Mouse (Mus musculus): ENCODE data around the gene Atp7a. TPM values are rescaled to one million over a fixed set of nuclear protein-coding genes. Genes with fewer than 3 reads are reported as not detected.
A peak's percentile ranks its signal among the peaks of the same experiment; 100 is the strongest.

Atp7a gene
- total RNA-seq, 1 experiment: 20.2 TPM

- in situ Hi-C loops (cut with MboI; ENCODE audit: low sequenced_read_pairs in 2 of 2, unreplicated experiment in 2 of 2): no loop called here
- H3K9ac ChIP-seq (ENCODE audit: insufficient read depth, low read depth, low read length, poor library complexity, severe bottlenecking): peak overlapping the region; percentile 31; the same call in 1 of the 2 replicates
These were observed 10.0 kb upstream of the Atp7a start for GRCm38 (mm10) chrX:106017102-106017501.

GRCm38 (mm10) chrX:106017516-106017915 is 9.6 kb upstream of the Atp7a start:
- Histone ChIP-seq H3K9me3 (ENCODE audit: control insufficient read depth, insufficient read depth, low read depth, low read length) (no peaks in the 10 kb centered on the region), H3K27ac (ENCODE audit: insufficient read depth, low read depth, low read length, poor library complexity, severe bottlenecking) (no peak overlapping the region), H3K36me3 (ENCODE audit: control insufficient read depth, insufficient read depth, low read length, poor library complexity, severe bottlenecking) (peaks cover 15% of the 10 kb centered on the region), H3K4me1 (ENCODE audit: control insufficient read depth in 2 of 2, insufficient read depth in 2 of 2, low read length in 2 of 2, poor library complexity in 1 of 2) (no peaks in the 10 kb centered on the region), H3K4me3 (ENCODE audit: insufficient read depth in 1 of 2, low read depth in 1 of 2, low read length in 2 of 2, poor library complexity in 1 of 2, severe bottlenecking in 1 of 2) (peak overlapping the region in 1 of 2 experiments; percentile 30; a peak in 1 of 4 replicates), H3K9ac (ENCODE audit: insufficient read depth, low read depth, low read length, poor library complexity, severe bottlenecking) (no peak overlapping the region)
- TF ChIP-seq CHD2 (IDR thresholded peaks at IDR 0.05; ENCODE audit: low read depth, low read length): no peak
- TF ChIP-seq ZNF384 (IDR thresholded peaks at IDR 0.05; ENCODE audit: low read depth, low read length): no peak
- TF ChIP-seq HCFC1 (IDR thresholded peaks at IDR 0.05; ENCODE audit: borderline replicate concordance, insufficient read depth, low read length): no peak
- no peak for TF ChIP-seq MAFK (IDR thresholded peaks at IDR 0.05; ENCODE audit: insufficient read depth, low read depth, low read length)
- no peak for TF ChIP-seq ZC3H11A (IDR thresholded peaks at IDR 0.05; ENCODE audit: borderline replicate concordance, low read depth, low read length)
- in situ Hi-C loops (cut with MboI; ENCODE audit: low sequenced_read_pairs in 2 of 2, unreplicated experiment in 2 of 2): no loop called here
- no peak for DNase-seq (ENCODE audit: low read depth, low spot score)

More at GRCm38 (mm10) chrX:106017102-106017501, 10.0 kb upstream of the Atp7a start:
- DNase-seq (ENCODE audit: low read depth, low spot score): no peak
- H3K27ac ChIP-seq (ENCODE audit: insufficient read depth, low read depth, low read length, poor library complexity, severe bottlenecking): no peak overlapping the region
- H3K9me3 ChIP-seq (ENCODE audit: control insufficient read depth, insufficient read depth, low read depth, low read length): no peaks in the 10 kb centered on the region
- peaks cover 15% of the 10 kb centered on the region for H3K36me3 ChIP-seq (ENCODE audit: control insufficient read depth, insufficient read depth, low read length, poor library complexity, severe bottlenecking)
- H3K4me1 ChIP-seq (ENCODE audit: control insufficient read depth in 2 of 2, insufficient read depth in 2 of 2, low read length in 2 of 2, poor library complexity in 1 of 2): no peaks in the 10 kb centered on the region
- H3K4me3 ChIP-seq (ENCODE audit: insufficient read depth in 1 of 2, low read depth in 1 of 2, low read length in 2 of 2, poor library complexity in 1 of 2, severe bottlenecking in 1 of 2): peak overlapping the region; percentile 30 to 96; a peak in 3 of 4 replicates
- TF ChIP-seq CHD2 (IDR thresholded peaks at IDR 0.05; ENCODE audit: low read depth, low read length) (no peak), HCFC1 (IDR thresholded peaks at IDR 0.05; ENCODE audit: borderline replicate concordance, insufficient read depth, low read length) (no peak)

DNA sequence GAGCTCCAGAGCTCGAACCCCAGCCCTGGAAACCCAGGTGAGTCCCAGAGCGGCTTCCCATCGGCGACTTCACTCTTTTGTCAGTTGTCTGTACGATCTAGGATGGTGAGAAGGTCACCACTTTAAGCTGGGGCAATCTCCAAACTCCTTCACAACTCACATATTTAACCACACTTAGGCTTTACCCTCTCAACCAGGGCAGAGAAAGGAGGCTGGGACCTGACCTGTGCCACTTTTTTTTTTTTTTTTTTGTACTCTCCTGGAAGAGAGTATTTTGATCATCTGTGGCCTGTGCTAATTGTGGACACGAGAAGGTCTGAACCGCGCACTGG is 233 bp downstream of the Atp7a start:
- Histone ChIP-seq H3K27ac (ENCODE audit: insufficient read depth, low read depth, low read length, poor library complexity, severe bottlenecking) (no peak overlapping the region; the same call in 1 of the 2 replicates), H3K4me1 (ENCODE audit: control insufficient read depth in 2 of 2, insufficient read depth in 2 of 2, low read length in 2 of 2, poor library complexity in 1 of 2) (peaks cover 0 to 2% of the 10 kb centered on the region in 2 experiments; a peak in 1 of 4 replicates)
- in situ Hi-C loops (cut with MboI; ENCODE audit: low sequenced_read_pairs in 2 of 2, unreplicated experiment in 2 of 2): loop anchor here (10.0 to 25.0 kb wide), 2 partner anchors 135 to 137 kb away; no protein-coding TSS in a partner anchor

DNA sequence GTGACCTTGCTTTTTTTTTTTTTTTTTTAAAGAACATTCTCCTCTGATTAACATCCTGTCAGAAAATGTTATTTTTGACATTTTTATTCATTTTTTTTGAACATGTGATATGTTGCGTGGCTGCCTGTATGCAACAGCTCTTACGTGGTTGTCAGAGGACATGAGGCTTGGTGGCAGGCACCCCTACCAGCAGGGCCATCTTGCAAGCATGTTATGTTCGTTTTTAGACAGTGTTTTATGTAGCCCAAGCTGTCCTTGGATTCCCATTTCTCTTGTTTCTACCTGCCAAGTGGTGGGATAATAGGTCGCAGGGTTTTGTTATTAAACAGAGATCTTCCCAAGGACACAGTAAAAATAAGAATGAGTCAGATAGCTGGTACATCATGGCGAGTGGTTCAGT is 3.1 kb downstream of the Atp7a start:
- in situ Hi-C loops (cut with MboI; ENCODE audit: low sequenced_read_pairs in 2 of 2, unreplicated experiment in 2 of 2): loop anchor here in 1 of 2 experiments (25.0 kb wide), 1 partner anchor 132 kb away; no protein-coding TSS in a partner anchor
- Histone ChIP-seq H3K27ac (ENCODE audit: insufficient read depth, low read depth, low read length, poor library complexity, severe bottlenecking) (no peak overlapping the region), H3K4me1 (ENCODE audit: control insufficient read depth in 2 of 2, insufficient read depth in 2 of 2, low read length in 2 of 2, poor library complexity in 1 of 2) (peaks cover 0 to 2% of the 10 kb centered on the region in 2 experiments; a peak in 1 of 4 replicates), H3K9me3 (ENCODE audit: control insufficient read depth, insufficient read depth, low read depth, low read length) (no peaks in the 10 kb centered on the region), H3K36me3 (ENCODE audit: control insufficient read depth, insufficient read depth, low read length, poor library complexity, severe bottlenecking) (no peaks in the 10 kb centered on the region), H3K9ac (ENCODE audit: insufficient read depth, low read depth, low read length, poor library complexity, severe bottlenecking) (no peak overlapping the region), H3K4me3 (ENCODE audit: insufficient read depth in 1 of 2, low read depth in 1 of 2, low read length in 2 of 2, poor library complexity in 1 of 2, severe bottlenecking in 1 of 2) (no peak overlapping the region)
- TF ChIP-seq ZNF384 (IDR thresholded peaks at IDR 0.05; ENCODE audit: low read depth, low read length) (no peak), CHD2 (IDR thresholded peaks at IDR 0.05; ENCODE audit: low read depth, low read length) (no peak), HCFC1 (IDR thresholded peaks at IDR 0.05; ENCODE audit: borderline replicate concordance, insufficient read depth, low read length) (no peak), ZC3H11A (IDR thresholded peaks at IDR 0.05; ENCODE audit: borderline replicate concordance, low read depth, low read length) (no peak), MAFK (IDR thresholded peaks at IDR 0.05; ENCODE audit: insufficient read depth, low read depth, low read length) (no peak)
- no peak for DNase-seq (ENCODE audit: low read depth, low spot score)

More for the DNA sequence above, 233 bp downstream of the Atp7a start:
- H3K36me3 ChIP-seq (ENCODE audit: control insufficient read depth, insufficient read depth, low read length, poor library complexity, severe bottlenecking): no peaks in the 10 kb centered on the region
- peak overlapping the region; percentile 64 to 82 for H3K4me3 ChIP-seq (ENCODE audit: insufficient read depth in 1 of 2, low read depth in 1 of 2, low read length in 2 of 2, poor library complexity in 1 of 2, severe bottlenecking in 1 of 2)
- DNase-seq (ENCODE audit: low read depth, low spot score): no peak
- TF ChIP-seq MAFK (IDR thresholded peaks at IDR 0.05; ENCODE audit: insufficient read depth, low read depth, low read length) (no peak), CHD2 (IDR thresholded peaks at IDR 0.05; ENCODE audit: low read depth, low read length) (no peak), ZNF384 (IDR thresholded peaks at IDR 0.05; ENCODE audit: low read depth, low read length) (peak; percentile 24; the same call in 1 of the 2 replicates)
- H3K9me3 ChIP-seq (ENCODE audit: control insufficient read depth, insufficient read depth, low read depth, low read length): no peaks in the 10 kb centered on the region
- peak overlapping the region; percentile 82 for H3K9ac ChIP-seq (ENCODE audit: insufficient read depth, low read depth, low read length, poor library complexity, severe bottlenecking)

DNA sequence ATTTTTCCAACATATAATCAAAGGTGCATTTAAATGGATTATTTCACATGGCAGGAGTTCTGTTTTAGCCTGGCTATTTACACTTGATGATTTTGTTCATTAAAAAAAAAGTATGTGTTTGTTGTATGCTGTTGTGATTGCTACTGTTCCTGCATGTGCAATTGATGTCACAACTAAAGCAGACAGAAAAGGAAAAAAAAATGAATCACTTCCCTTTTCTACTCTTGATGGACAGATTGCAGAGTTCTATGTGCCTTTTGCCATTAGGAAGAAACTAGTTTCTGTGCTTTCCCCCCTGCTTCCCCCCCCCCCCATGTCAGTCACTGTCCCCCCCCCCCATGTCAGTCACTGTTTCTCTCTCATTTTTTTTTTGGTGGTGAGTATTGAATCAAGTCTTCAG is 4.0 kb downstream of the Atp7a start:
- Histone ChIP-seq H3K4me1 (ENCODE audit: control insufficient read depth in 2 of 2, insufficient read depth in 2 of 2, low read length in 2 of 2, poor library complexity in 1 of 2) (peaks cover 0 to 2% of the 10 kb centered on the region in 2 experiments; a peak in 1 of 4 replicates), H3K36me3 (ENCODE audit: control insufficient read depth, insufficient read depth, low read length, poor library complexity, severe bottlenecking) (no peaks in the 10 kb centered on the region), H3K4me3 (ENCODE audit: insufficient read depth in 1 of 2, low read depth in 1 of 2, low read length in 2 of 2, poor library complexity in 1 of 2, severe bottlenecking in 1 of 2) (no peak overlapping the region), H3K9ac (ENCODE audit: insufficient read depth, low read depth, low read length, poor library complexity, severe bottlenecking) (no peak overlapping the region), H3K9me3 (ENCODE audit: control insufficient read depth, insufficient read depth, low read depth, low read length) (no peaks in the 10 kb centered on the region), H3K27ac (ENCODE audit: insufficient read depth, low read depth, low read length, poor library complexity, severe bottlenecking) (no peak overlapping the region)
- DNase-seq (ENCODE audit: low read depth, low spot score): no peak
- in situ Hi-C loops (cut with MboI; ENCODE audit: low sequenced_read_pairs in 2 of 2, unreplicated experiment in 2 of 2): loop anchor here in 1 of 2 experiments (25.0 kb wide), 1 partner anchor 131 kb away; no protein-coding TSS in a partner anchor
- TF ChIP-seq HCFC1 (IDR thresholded peaks at IDR 0.05; ENCODE audit: borderline replicate concordance, insufficient read depth, low read length) (no peak), MAFK (IDR thresholded peaks at IDR 0.05; ENCODE audit: insufficient read depth, low read depth, low read length) (no peak), CHD2 (IDR thresholded peaks at IDR 0.05; ENCODE audit: low read depth, low read length) (no peak), ZNF384 (IDR thresholded peaks at IDR 0.05; ENCODE audit: low read depth, low read length) (no peak), ZC3H11A (IDR thresholded peaks at IDR 0.05; ENCODE audit: borderline replicate concordance, low read depth, low read length) (no peak)
